Mouse (Mus musculus) urinary bladder, postnatal 10 days (tissue): ENCODE measurements around the gene Mmachc.
"Not testable (repeated sequence)": the region's sequence is repeated elsewhere in the genome, so short reads cannot be mapped to it uniquely, and the experiment has no call there.

Experiments used
- DNase-seq: peaks from one replicate; pipeline ENCODE4 v3.0.0; 2022; ENCODE audit warnings: low spot score

Mmachc gene

DNA sequence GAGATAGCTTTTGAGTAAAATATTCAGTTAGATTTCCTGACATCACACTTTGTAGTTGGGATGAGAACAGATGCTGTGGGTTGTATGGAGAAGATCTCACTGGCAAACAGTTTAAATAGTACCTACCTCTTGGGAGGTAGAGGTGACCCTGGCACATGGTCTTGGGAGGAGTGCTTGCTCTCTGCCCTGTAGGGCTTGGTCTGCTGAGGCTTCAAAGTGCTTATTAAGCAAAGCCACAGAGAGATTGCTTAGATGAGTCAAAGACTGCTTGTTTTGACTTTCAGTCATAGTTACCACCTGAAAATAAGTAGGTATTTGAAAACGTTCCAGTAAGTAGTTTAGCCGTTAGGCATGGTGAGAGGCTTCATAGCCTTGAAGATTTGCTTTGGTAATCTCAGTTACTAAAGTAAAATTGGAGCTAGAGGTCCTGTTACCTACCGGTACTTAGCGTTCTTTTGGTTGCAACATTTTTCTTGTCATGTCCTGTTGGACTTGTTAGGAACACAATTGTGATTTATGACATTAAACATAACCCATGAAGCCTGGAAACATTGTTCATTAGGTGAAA is 18.8 kb downstream of the Mmachc start:
- no peak for DNase-seq

DNA sequence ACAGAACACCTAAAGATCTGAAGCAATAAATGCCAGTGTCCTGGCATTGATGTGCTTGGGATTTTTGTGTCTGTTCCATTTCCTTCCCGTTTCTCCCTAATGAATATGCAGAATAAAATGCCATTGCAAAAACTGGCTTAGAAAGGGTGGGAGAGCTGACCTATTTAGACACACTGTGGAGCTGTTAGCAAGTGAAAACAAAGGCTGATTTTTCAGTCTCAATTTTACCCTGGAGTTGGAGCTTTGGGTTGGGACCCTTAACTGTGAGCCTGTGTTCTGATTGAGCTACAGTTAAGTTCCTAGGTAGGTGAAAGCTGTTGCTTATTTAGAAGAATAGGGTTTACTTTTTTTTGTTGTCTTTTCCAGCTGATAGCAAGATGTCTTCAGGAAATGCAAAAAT is 21.2 kb downstream of the Mmachc start:
- DNase-seq = no peak

DNA sequence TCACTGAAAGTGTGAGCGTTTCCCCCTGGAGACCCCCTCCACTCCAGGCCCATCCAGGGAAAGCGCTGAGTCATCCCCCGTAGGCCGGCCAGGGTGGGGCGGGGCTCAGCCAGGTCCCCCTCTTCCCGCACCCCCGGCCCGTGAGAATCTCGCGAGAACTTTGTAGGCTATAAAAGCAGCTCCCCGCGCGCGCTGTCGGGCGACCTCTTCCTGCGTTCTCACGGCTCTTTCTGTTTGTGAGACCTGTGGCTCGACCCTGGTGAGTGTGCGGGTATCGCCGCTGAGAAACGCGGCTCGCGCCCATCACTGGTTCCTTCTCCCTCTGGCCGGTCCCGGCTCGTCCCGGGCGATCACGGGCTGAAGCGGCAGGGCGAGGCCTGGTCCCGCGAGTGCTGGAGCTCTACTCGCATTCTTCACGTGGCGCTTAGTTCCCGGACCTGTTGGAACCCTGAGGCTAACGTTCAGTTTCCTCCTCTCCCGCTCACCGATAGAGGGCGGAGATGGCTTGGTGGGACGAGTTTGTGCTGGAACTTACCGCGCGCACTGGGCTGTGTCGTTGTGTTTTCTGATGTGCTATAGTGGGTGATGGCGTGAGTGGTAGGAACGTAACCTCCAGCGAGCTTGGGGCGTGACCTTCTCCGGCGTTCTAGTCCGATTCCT is 22.7 kb downstream of the Mmachc start, which contains the start of gene Prdx1:
Gene Prdx1, plus strand, starts transcription at position 143 of the 660 bp plus-strand sequence.
- DNase-seq = peak; percentile 95

DNA sequence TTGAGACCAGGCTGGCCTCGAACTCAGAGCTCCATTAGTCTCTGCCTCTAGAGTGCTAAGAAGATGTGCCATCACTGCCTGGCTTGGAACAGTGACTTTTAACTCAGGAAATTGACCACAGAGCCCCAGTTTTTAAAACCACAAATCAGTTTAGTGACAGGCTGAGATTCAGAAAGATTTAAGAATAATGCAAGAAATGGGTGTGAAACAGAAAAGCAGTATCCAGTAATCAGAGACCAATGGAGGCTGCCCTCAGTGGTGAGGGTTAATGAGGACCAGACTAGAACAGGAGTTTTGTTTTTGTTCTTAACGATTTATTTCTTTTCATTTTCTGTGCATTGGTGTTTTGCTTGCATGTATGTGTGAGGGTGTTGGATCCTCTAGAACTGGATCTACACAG is 23.5 kb downstream of the Mmachc start:
- no peak for DNase-seq

DNA sequence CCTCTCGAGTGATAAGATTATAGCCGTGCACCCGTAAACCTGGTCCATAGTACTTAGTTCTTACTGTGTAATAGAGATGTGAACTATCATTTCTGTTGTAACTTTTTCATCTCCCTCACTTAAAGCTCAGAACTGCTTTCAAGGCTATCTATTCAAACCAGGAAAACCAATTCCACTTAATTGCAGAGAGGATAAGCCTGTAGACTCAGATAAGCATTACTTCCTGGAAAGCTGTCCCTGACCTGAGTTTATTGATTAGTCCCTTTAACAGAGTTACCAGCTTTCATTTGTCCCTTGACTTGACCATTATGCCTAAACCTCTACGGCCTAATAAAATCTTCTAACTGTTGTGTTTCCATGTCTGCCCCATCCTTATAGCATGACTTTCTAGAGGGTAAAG is 24.2 kb downstream of the Mmachc start:
- DNase-seq = no peak

DNA sequence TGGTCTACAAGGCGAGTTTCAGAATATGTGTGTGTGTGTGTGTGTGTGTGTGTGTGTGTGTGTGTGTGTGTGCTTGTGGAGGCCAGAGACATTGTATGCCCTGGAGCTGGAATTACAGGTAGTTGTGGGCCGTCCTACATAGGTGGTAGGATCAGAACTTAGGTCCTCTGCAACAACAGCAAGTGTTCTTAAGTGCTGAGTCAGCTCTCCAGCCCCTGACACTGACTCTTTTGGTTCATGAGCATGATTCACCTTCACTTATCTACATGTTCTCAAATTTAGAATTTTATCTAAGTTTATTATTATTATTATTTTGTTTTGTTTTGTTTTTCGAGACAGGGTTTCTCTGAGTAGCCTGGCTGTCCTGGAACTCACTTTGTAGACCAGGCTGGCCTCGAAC is 27.7 kb downstream of the Mmachc start:
- DNase-seq = not testable (repeated sequence)

DNA sequence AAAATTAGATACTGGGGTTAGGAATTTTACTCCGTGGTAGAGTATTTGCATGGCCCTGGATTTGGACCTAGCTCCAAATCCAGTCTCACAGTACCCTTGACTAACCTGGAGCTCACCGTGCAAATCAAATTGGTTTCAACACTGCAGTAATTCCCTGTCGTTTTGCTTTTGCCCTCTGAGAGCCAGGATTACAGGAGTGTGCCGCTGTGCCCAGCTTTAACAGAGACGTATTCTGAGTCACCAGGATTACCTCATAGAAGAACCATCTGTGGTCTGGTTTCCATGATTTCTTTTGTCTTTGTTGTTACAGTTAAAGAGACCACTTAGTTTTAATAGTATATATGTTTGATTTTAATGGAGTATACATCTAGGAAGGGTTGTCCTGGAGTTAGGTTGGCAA is 29.1 kb downstream of the Mmachc start:
- no peak for DNase-seq

DNA sequence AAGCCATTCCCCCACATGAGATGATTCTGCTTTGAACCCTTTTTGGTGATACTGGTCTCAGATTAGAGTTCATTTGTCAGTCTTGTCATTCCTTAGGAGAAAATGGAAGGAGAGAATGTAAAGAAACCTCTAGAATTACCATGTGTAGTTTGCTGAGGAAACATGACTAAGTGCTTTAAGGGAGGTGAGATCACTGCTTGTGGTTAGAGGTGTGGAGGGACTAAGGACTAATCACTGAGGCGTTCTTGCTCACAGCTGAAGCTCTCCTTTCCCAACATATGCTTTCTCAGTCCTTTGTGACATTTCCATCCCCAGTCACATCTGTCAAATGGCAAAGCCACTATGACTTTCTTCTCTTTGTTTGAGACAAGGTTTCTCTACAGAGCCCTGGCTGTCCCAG is 30.4 kb downstream of the Mmachc start:
- no peak for DNase-seq

DNA sequence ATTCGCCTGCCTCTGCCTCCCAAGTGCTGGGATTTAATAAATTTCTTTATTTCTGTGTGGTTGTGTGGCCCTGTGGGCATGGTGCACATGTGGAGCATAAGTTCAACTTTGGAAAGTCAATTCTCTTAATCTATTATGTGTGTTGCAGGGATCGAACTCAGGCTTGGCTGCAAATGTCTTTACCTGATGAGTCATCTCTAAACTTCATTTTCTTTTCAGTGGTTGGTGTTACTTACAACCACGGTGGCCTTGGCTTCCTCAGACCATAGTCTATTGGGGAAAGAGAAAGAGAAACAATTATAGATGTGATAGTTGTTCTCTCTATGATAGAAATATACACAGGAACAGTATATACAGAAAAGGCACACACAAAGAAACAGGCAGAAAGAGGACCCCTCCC is 32.2 kb downstream of the Mmachc start:
- no peak for DNase-seq

DNA sequence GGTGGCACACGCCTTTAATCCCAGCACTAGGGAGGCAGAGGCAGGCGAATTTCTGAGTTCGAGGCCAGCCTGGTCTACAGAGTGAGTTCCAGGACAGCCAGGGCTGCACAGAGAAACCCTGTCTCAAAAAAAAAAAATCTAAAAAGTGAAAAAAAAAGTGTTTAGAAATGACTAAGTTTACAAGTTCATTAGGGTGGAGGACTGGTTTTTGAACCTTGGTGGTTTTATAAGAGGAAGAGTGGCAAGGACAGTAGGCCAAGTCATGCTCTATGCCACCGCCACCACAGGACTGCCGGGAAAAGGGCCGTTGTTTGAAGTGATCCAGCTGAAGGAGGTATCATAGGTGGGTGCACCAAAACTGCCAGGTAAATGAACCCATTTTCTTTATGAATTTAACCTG is 33.4 kb downstream of the Mmachc start:
- DNase-seq = not testable (repeated sequence)

DNA sequence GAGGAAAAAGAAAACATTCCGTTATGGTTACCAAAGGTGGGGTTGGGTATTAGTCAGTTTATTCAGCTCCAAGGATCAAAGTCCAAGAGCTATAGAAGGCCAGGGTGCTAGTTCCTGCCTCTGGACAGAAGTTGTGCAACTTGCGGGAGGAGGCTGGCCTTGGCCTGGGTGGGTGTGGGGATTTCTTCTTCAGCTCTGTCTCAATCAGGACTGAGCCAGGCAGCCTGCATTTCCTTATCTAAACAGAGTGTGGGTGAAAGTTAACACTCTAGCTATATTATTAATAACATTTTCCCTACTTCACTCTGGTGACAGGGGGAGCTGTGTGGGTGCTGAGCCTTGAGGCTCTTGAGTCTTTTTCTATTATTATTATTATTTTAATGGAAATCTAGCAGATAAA is 35.4 kb downstream of the Mmachc start:
- no peak for DNase-seq

DNA sequence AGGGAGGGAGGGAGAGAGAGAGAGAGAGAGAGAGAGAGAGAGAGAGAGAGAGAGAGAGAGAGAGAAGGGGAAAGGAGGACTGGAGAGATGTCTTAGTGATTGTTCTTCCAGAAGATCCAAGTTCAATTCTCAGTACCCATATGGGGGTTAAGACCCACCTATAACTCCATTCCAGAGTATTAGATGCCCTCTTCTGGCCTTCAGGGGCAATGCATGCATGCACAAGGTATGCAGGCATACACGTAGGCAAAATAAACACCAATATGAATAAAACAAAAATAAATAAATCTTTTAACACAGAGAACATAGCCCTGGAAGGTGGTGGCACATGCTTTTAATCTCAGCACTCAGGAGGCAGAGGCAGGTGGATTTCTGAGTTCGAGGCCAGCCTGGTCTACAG is 38.9 kb downstream of the Mmachc start:
- no peak for DNase-seq

DNA sequence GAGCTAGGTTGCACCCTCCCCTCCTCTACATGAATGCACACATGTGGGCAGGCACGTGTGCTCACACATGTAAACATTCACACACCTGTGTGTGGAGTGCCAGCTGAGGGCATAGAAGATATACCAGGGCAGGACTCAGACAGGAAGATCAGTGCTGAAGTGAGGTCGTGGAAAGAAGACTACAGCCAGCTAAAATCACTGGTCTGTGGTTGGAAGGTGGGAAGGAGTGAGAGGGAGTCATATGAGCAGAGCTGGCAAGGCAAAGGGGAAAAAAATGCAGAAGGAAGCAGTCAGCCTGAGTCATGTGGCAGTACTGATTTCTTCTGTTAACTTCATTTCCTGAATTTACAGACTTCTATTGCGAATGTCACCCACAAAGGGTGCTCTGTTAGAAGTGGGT is 40.1 kb downstream of the Mmachc start:
- DNase-seq = no peak

DNA sequence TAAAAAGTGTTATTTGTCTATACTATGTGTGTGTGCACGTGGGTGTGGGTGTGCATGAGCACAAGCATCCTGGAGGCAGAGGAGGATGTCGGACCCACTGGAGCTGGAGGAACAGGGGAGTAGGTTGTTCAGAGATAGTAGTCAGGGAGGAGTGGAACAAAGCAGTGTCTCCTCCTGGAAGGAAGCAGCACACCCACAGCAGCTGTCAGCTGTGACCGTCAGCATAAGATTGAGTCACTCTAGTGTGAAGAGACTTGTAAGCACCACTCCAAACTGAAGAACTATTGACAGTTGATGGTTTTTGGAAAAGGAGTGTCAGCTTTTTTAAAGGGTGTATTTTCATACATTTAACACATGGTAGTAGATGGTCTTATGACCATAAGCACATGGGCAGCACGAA is 41.6 kb downstream of the Mmachc start:
- no peak for DNase-seq

DNA sequence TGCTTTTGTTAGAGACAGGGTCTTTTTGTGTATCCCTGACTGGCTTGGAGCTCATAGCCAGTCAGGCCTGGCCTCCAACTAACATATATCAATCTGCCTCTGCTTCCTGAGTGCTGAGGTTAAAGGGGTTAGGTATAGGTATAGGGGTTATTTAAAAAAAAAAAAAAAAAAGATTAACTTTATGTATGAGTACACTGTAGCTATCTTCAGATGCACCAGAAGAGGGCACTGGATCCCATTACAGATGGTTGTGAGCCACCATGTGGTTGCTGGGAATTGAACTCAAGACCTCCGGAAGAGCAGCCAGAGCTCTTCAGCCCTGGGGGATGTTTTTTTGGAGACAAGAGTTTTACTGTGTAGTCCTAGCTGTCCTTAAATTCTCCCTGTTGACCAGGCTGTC is 46.2 kb downstream of the Mmachc start:
- no peak for DNase-seq

DNA sequence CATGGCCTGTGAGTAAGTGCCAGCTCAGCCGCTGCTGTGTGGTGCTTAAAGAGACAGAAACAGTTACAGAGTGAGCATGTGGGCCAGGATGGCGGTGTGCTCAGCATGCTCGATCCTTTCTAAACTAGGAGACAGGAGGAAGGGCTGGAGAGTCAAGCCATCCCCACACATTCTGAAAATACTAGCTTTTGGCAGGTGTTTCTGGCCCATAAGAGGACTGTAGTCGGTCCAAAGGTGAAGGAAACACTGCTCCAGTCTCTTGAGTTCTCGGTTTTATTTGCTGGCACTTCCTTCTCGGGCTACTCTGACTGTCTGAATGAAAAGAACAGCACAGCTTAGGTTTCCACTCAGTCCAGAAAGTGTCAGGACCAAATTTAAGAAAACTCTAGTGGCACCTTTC is 47.4 kb downstream of the Mmachc start:
- DNase-seq = no peak

DNA sequence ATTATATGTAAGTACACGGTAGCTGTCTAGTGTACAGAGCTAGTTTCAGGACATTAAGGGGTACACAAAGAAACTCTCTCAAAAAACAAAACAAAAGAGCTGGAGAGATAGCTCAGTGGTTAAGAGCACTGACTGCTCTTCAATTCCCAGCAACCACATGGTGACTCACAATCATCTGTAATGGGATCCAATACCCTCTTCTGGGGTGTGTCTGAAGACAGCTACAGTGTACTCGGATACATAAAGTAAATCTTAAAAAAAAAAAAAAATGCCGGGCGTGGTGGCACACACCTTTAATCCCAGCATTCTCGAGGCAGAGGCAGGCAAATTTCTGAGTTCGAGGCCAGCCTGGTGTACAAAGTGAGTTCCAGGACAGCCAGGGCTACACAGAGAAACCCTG is 48.3 kb downstream of the Mmachc start:
- not testable (repeated sequence) for DNase-seq

DNA sequence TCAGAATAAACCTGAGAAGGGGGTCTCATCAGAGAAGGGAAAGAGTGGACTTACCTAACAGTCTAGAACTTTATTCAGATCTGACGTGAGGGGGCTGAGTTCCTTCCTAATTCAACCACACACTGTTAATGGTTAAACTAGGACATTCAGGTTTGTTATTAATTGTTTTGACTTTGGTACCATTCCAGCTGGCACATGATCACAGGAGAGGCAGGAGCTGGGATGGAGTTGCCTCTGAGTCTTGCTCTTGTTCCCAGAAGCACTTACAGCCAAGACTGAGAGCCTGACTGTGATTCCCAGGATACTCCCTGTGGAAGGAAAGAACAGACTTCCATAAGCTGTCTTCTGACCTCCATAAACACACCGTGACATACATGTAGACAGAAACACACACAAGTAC is 48.7 kb downstream of the Mmachc start:
- DNase-seq = no peak

DNA sequence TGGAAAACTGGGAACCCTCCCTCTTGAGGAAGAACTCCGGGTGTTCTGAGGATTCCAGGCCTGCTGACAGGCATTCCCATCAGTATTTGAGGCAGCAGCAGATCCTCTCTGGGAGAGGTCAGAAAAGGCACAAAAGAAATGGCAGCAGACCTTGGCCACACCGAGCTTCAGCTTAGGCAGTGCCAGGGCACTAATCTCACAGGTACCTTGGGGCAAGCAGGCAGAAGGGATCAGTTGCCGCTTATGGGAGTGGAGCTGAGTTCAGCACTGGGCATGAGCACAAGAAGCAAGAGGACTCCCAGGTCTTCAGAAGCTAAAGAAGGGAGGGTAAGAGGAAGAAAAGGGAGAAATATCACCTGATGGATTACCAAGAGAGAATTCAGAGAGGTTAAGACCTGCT is 50.2 kb downstream of the Mmachc start:
- DNase-seq = no peak

DNA sequence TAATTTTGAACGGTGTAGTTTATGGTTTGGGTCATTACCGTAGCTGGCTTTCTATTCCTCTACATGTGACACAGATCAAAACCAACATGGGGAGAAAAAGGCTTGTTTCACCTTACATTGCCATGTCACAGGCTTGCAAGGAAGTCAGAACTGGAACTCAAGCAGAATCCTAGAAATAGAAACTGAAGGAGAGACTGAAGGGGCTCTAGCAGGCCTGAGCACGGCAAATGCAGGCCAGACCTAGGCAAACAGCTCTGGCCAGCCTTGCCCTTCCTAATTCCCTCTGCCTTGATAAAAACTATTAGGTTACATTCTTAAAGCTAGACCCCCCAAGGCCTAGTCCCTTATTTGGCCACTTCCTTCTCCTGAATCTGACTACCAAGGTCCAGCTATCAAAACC is 52.5 kb downstream of the Mmachc start:
- no peak for DNase-seq

DNA sequence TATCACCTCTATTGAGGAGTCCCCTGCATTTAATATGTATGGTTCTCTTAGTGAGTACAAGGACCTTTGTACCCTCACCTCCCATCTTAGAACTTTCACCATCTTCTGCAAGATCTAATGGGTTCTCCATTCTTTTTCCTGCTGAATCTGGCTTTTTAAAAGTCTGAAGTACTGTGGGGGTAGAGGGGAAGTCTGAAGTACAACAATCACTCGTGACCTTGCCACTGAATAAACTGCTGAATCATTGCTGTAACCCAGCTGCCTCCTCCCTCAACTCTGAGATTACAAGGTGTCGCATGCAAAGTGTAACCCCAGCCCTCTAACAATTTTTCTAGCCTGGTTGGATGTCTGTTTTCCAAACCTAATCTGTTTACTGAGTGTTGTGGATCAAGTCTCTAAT is 53.1 kb downstream of the Mmachc start:
- no peak for DNase-seq

DNA sequence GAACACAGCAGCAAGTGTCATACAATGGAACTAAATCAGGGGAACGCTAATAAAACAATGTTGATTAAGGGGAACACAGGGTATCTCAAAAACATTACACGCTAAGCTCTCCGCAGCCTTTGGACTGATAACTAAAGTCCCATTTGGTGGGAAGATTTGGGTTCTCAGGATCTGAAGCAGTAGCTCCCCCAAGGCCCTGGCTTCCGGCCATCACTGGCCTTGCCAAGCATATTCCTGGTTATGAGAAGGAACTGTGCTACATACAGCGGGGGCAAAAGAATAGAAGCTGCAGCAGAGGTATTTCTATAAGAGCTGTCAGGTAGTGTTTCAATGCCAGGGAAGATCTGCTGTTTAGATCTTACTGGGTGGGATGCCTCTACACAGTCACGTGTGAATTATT is 55.0 kb downstream of the Mmachc start:
- DNase-seq = no peak
